In the genomic region with DNA sequence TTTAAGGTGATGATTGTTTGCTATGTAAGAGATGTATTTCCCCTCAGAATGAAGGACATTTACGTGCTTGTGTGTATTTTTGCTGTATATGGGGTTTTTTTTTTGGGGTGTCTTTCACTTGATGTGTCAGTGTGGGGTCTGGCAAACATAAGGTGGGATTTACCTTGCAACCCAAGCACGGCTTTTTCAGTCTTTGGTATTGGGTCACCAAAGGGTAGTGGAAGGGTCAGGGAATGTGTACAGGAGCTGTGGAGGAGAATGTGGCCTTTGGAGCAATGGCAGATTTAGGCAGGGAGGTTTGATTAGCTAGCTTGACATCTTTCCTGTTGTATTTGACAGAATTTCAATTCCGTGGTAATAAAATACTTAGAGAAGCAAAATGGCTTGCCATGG, we compare ENCODE assay signal across 8 mouse cellular contexts. TPM values are rescaled to one million over a fixed set of nuclear protein-coding genes. Genes with fewer than 3 reads are reported as not detected.
DNase-seq lines count a peak whose midpoint lies in the region; ATAC-seq and TF ChIP-seq lines count a peak whose summit lies in the region.

No protein-coding gene starts in this region.

- DNase-seq in cerebellum, postnatal 14 days: peak; percentile 31 to 53
- DNase-seq in cerebellum, postnatal 4 days (ENCODE audit: low spot score in 2 of 2): no peak
- DNase-seq in spleen, adult 2 months (ENCODE audit: low read depth in 1 of 2, low spot score in 2 of 2): no peak
- DNase-seq in spleen, postnatal 14 days (ENCODE audit: low spot score in 2 of 2): no peak
- no peak for DNase-seq in limb, embryonic 14.5 days (ENCODE audit: low spot score)
- DNase-seq in stomach, postnatal 0 days (ENCODE audit: low spot score): no peak
- DNase-seq in urinary bladder, adult 2 months (ENCODE audit: low spot score): no peak
- DNase-seq in left cerebral cortex, postnatal 25 days (ENCODE audit: low spot score in 2 of 2): no peak

- TF ChIP-seq POLR2A in spleen, adult 2 months (IDR thresholded peaks at IDR 0.05; ENCODE audit: low read depth, low read length): no peak
- no peak for TF ChIP-seq POLR2A in limb, embryonic 14.5 days (IDR thresholded peaks at IDR 0.05; ENCODE audit: borderline replicate concordance, extremely low read depth, insufficient read depth, insufficient read length)

- H3K27ac ChIP-seq in spleen, adult 2 months (ENCODE audit: insufficient read depth, low read length): no peak overlapping the region
- peak overlapping the region; percentile 53; the same call in 1 of the 2 replicates for H3K27ac ChIP-seq in limb, embryonic 14.5 days (replicated peaks; ENCODE audit: low read depth, low read length)
- H3K27ac ChIP-seq in stomach, postnatal 0 days (replicated peaks): peak overlapping the region; percentile 69

- H3K9me3 ChIP-seq in limb, embryonic 14.5 days (ENCODE audit: control insufficient read depth, low read length): no peaks in the 10 kb centered on the region
- no peaks in the 10 kb centered on the region for H3K9me3 ChIP-seq in stomach, postnatal 0 days (ENCODE audit: control insufficient read depth, low read length)

- 0 out of 2 replicates have a peak, but pooled peaks have one; percentile 7 for ATAC-seq in limb, embryonic 14.5 days (ENCODE audit: low FRiP score, low read depth)
- no peak for ATAC-seq in stomach, postnatal 0 days (ENCODE audit: low FRiP score, low TSS enrichment)

- intact Hi-C loops in left cerebral cortex, postnatal 25 days (cut with DNase I): no loop called here

- no peaks in the 10 kb centered on the region for H3K36me3 ChIP-seq in spleen, adult 2 months (ENCODE audit: control insufficient read depth, insufficient read depth, low read length)
- H3K36me3 ChIP-seq in limb, embryonic 14.5 days (ENCODE audit: control insufficient read depth, insufficient read depth, low read length): no peaks in the 10 kb centered on the region
- H3K36me3 ChIP-seq in stomach, postnatal 0 days (ENCODE audit: control insufficient read depth, insufficient read depth, low read length): no peaks in the 10 kb centered on the region

- 66% methylated on average over 3 of the region's 3 CpGs for WGBS in spleen, adult 2 months
- WGBS in limb, embryonic 14.5 days: 43% methylated on average over 3 of the region's 3 CpGs
- 49% methylated on average over 3 of the region's 3 CpGs for WGBS in stomach, postnatal 0 days

- peak overlapping the region; percentile 51 for H3K4me2 ChIP-seq in limb, embryonic 14.5 days (replicated peaks; ENCODE audit: low read depth, low read length, severe bottlenecking)
- H3K4me2 ChIP-seq in stomach, postnatal 0 days (replicated peaks; ENCODE audit: low read depth): peak overlapping the region; percentile 51

- TF ChIP-seq CTCF in spleen, adult 2 months (IDR thresholded peaks at IDR 0.05; ENCODE audit: extremely low read depth, insufficient read depth, insufficient read length, insufficient replicate concordance): no peak
- no peak for TF ChIP-seq CTCF in stomach, postnatal 0 days (IDR thresholded peaks at IDR 0.05; ENCODE audit: low read depth)

- no peak for TF ChIP-seq EP300 in stomach, postnatal 0 days (optimal IDR thresholded peaks at IDR 0.05)

- H3K4me1 ChIP-seq in spleen, adult 2 months (ENCODE audit: control insufficient read depth, insufficient read depth, insufficient read length): no peaks in the 10 kb centered on the region; the same call in 1 of the 2 replicates
- peaks cover 13% of the 10 kb centered on the region; the same call in 1 of the 2 replicates for H3K4me1 ChIP-seq in limb, embryonic 14.5 days (ENCODE audit: control insufficient read depth, insufficient read depth, low read length)
- no peaks in the 10 kb centered on the region for H3K4me1 ChIP-seq in stomach, postnatal 0 days (replicated peaks; ENCODE audit: control insufficient read depth, insufficient read depth)

- peak overlapping the region; percentile 32; the same call in 1 of the 2 replicates for H3K9ac ChIP-seq in limb, embryonic 14.5 days (ENCODE audit: low read depth, low read length, severe bottlenecking)
- H3K9ac ChIP-seq in stomach, postnatal 0 days (ENCODE audit: low read length): peak overlapping the region; percentile 32; the same call in 1 of the 2 replicates

- H3K27me3 ChIP-seq in spleen, adult 2 months (ENCODE audit: control insufficient read depth, insufficient read depth, low read length): no peaks in the 10 kb centered on the region
- no peaks in the 10 kb centered on the region for H3K27me3 ChIP-seq in limb, embryonic 14.5 days (ENCODE audit: control insufficient read depth, insufficient read depth, low read length)
- H3K27me3 ChIP-seq in stomach, postnatal 0 days (ENCODE audit: control insufficient read depth, insufficient read depth, low read length): no peaks in the 10 kb centered on the region

- H3K4me3 ChIP-seq in spleen, adult 2 months (ENCODE audit: extremely low read depth, insufficient read depth, insufficient read length): peak overlapping the region; percentile 25
- peak overlapping the region; percentile 36 for H3K4me3 ChIP-seq in limb, embryonic 14.5 days (replicated peaks; ENCODE audit: low read length)
- peak overlapping the region; percentile 37 for H3K4me3 ChIP-seq in stomach, postnatal 0 days (ENCODE audit: low read depth, low read length)

RNA-seq across cellular contexts. Expression of a gene that starts 52.2 kb away (rescaled TPM):
- 8.1 and 9.5 TPM in 2 replicates for polyA plus RNA-seq in spleen, adult 2 months (2012; rRNA removed)
- 18.7 and 18.8 TPM in 2 replicates for polyA plus RNA-seq in limb, embryonic 14.5 days (2012; rRNA removed)
- polyA plus RNA-seq in limb, embryonic 14.5 days (2014; fragmentation: Nextera tagmentation; extraction: Ambion mirVana): 21.4 and 23.3 TPM in 2 replicates
- 8.4 and 8.6 TPM in 2 replicates for polyA plus RNA-seq in stomach, postnatal 0 days (2015; fragmentation: Nextera tagmentation; extraction: Ambion mirVana)
- polyA plus RNA-seq in urinary bladder, adult 2 months (2012; rRNA removed): 12.0 and 15.6 TPM in 2 replicates
- total RNA-seq in left cerebral cortex, postnatal 25 days (2021): 100 to 1,000 TPM; 230 to 238 TPM

Comparison
In these comparisons a context has a peak if more than half of its experiments do, and no peak if none do; other contexts are left out.
1. DNase-seq: peak in cerebellum, postnatal 14 days (2 of 2); none in cerebellum, postnatal 4 days (0 of 2), spleen, adult 2 months (0 of 2), spleen, postnatal 14 days (0 of 2), limb, embryonic 14.5 days (single experiment), stomach, postnatal 0 days (single experiment), urinary bladder, adult 2 months (single experiment) and left cerebral cortex, postnatal 25 days (0 of 2).
2. Peak in every context shown above with its lines, with median percentiles within 50 percentile points of each other: H3K4me3 ChIP-seq.